Mouse (Mus musculus): ENCODE measurements around the gene Zfp366.
"Not testable (repeated sequence)": the region's sequence is repeated elsewhere in the genome, so short reads cannot be mapped to it uniquely, and the experiment has no call there.

The Zfp366 gene

DNA sequence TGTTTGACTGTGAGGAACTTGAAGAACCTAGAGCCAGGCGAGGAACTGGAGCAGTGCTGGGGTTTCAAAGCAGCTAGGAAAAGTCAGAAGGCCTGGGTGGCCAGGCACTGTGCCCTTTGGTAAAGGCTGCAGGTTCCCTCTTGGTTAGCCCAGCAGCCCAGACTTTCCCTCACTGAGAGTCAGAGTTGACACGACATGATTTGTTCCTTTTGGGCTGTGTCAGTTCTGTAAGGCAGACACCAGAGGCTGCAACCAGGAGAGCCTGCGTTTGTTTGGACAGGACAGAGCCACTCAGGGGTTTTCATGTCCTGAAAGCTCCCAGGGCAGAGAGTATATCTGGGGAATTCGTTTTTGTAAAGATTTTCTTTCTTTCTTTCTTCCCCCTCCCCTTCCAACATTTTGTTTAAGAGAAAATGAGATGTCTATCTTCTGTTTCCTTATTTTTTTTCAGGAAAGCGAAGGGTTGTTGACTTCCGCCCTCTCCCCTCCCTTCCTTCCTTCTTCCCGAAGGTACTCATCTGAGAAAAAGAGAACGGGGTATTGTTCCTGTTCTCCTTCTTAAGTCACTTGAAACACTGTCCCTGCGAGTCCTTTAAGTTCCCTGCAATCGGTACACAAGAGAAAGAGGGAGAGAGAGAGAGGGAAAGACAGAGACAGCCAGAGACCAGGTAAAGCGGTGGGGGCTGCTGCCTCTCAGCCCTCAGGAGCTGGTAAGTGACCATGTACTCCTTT is at the start of gene Zfp366:
TSS of gene Zfp366 (plus strand) at position 669 of the 732 bp plus-strand sequence.
- no peak for DNase-seq

DNA sequence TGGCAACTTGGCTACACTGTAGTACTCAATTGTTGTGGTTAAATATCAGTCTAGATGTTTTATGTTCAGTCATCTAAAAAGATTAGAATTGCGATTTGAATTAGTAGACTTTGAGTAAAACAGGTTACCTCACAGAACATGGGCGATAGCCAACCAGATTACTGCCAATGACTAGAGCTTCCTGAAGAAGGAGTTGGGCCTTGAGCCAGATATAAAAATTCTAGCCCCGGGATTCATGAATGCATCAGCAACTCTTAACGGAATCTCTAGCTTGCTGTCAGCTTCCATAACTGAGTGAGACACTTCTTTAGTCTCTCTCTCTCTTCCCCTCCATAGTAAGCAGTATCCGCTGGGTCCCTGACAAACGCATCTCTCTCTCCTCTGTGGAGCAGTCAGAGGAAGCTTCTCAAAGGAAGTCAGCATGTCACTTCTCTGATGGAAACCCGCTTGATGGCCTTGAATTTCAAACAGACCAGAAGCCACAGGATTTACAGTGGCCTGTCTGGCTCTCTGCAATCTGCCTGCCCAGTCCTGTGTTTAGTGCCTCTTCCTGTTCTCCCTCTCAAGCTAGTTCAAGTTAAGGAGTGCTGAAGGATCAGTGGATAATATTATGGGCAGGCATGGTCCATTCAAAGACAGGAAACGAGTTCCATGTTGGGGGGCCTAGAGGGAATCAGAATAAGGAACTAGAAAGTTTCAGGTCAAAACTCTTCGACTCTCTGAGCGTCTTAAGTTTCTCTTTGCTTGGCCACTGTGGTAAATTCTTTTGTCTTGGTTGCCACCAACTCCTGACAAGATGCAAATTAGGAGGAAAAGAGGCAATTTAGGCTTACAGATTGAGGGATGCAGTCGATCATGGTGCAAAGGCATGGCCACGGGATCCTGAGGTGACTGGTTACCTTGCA is 46.0 kb upstream of the Zfp366 start:
- DNase-seq, result no peak

DNA sequence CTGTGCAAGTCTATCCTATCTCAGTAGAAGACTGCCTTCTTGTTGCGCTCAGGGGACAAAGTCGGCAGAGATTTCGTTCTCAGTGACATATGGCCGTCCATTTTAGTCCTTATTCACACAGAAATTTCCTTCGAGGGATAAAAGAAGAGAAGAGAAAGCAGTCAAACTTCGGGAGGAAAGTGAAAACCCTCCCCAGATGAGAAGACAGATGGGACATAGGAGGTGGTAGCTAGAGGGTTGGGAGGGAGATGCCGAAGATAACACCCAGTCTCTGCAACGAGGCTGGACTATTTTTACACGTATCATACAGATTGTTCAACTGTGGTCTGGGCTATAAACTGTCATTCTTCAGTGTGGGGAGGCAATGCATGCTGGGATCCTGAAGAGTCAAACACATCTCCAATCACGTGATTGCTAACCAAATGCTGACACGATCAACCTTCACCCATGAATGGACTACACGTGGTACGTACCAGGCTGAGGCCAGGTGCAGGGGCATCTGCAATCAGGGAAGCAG is 38.2 kb upstream of the Zfp366 start:
- peak; percentile 81 for DNase-seq

DNA sequence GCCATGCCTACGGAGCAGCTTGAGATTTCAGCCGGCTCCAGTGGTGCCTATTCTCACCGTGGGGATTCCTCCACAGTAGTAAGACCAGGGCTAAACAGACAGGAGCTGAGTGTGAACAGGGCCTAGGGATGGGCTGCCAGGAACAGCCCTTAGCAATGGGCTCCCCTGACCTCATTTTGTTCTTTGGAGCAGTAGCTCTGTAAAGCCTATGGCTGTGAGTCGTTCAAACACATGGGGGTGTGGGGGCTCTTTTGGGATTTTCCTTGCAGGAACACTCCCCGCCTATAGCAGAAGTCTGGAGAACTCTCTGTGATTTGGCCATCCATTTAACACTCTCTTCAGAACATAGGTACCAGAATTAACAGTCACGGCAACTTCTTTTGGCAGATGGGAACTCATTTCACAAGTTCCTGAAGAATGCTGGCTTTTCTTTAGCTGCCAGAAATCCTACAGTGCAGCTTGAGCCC is 36.9 kb upstream of the Zfp366 start:
- peak; percentile 80 for DNase-seq

DNA sequence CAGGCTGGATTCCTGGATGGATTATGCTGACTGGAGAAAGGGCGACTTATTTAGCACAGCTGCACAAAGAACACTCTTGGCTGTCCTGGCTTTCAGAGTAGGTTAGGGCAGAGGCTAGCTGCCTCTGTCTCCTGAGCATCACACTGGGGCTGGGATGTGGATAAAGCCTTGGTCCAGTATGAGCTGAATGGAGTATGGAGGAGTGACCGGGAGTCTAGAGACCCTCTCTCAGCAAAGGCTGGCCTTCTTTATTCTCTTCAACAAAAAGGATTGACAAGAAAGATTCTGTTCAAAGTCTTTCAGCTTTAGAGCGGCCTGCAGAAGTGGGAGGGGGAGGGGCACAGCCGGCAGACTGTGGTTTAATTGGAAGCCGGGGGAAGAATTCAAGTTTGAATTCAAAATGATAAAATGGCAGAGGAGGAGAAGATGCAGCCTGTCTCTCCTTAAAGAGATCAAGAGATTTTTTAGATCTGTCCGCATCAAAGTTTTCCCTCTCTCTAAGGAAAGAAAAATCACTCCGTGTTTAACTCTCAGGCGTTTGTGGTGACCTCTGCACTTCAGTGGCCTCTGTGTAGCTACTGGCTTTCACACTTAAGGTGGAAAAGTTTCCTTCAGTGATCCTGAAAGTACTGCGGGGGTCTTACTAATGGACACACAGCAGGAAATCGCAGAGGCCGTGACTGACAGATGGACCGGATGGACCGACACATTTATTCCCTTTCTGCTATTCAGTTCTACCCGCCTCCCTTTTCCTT is 34.9 kb upstream of the Zfp366 start:
- no peak for DNase-seq

DNA sequence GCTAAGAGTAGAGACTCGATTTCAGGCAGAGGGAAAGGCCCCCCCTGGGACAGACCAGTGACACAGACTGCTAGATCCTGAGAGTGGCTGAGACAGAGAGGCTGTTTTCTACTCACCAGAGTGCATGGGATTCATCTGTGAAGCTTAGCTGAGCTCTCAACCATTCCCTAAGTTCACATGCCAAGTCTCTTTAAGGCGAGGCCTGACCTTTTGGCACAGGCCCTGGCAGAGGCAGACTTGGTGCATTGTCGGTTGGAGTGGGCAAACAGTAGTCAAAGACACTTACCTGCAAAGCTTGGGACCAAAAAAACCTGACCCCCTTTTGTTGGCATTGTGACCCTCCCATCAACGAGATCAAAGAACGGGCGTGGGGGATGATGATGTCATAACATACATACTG is 34.0 kb upstream of the Zfp366 start:
- DNase-seq, result no peak

DNA sequence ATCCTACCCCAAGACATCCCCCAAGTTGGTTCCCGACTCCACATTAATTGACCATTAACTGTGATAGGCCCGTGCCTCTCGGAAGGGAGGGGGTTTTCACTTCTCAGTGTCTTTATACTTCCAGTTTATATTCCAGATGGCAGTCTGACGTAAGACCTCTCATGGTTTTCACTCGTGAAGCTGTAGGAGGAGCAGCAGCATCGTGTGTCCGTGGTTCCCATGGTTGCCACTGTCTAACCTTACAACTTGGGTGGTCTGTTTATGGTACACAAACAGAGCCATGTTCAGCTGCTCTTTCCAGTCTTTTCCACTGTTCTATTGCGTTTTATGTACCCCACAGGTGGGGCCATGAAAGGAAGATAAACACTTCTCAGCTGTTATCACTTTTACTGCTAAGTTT is 33.5 kb upstream of the Zfp366 start:
- peak; percentile 43 for DNase-seq

DNA sequence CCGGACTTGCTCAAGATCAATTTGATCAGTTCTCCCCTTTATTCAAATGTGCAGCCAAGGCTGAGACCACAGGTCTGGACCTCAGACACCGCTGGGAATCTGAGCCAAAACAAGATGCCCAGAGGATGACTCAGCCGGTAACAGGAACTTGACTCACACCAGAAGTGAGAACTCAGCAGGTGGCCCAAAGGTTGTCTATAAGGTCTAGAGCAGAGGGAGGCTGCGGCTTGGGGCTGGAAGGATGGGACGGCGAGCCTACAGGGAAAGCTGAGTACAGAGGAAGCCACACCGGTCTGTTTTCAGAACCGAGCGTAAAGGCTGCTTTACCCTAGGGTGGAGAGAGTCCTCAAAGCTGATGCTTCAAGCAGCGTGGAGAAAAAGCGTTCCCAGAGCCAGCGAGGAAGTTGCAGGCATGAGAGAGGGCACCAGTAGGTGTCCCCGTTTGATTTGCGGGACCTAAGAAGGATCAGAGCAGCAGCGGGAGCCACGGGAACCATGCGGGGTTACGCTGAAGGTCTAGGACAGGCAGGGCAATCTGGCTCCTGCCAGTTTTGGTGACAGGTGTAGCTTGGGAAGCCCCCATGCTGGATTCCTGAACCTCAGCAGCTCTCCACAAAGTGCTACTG is 32.2 kb upstream of the Zfp366 start:
- DNase-seq, result no peak

DNA sequence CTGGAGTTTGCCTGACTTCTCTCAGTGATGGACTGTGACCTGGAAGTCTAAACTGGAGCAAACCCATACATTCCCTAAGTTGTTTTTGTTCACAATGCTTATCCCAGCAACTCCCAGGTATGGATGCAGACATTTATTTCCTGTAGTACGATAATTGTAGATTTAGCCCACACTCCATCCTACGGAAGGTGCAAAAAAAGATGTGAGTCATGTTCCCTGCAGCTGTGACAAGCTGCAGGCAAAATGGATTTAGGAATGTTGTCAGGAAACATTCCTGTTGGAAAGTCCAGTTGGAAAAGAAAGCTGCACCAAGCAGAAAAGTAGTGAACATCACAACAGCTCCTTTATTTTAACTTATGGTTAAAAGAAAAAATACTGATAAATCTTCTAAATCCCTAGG is 26.9 kb upstream of the Zfp366 start:
- DNase-seq, result peak; percentile 45

DNA sequence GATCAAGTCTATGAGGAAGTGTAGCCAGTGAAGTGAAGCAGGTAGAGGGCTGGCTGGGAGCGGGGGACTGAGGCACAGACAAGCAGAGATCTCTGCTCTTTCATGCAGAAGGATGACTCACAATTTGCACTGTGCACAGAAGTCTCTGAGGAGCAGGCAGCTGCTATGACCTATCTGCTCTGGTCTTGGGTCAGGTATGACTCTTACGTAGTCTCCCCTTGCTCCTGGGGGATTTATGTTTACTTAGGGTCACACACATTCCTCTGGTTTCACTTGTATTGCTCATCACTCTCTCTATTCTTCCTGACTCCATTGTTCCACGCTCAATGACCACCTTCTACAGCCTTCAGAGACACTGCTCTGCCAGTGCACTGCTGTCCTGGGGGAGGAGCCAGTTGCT is 25.9 kb upstream of the Zfp366 start:
- DNase-seq, result no peak

DNA sequence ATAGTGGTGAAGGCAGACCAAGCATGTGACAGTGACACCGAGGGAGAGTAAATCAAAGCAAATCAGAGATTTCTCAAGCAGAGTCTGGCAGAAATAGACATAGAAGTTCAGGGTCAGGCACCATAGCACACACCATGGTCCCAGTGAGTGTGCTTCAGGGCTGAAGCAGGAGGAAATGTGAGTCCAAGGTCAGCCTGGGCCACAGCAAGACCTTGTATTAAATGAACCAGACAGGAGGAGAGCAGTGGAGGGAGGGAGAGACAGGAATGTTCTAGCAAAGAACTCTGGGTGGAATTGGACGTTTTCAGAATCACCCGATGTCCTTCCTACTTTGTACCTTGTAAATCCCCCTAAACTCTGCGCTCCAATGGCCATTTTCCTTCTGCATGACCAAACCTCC is 21.6 kb upstream of the Zfp366 start:
- DNase-seq, result no peak

DNA sequence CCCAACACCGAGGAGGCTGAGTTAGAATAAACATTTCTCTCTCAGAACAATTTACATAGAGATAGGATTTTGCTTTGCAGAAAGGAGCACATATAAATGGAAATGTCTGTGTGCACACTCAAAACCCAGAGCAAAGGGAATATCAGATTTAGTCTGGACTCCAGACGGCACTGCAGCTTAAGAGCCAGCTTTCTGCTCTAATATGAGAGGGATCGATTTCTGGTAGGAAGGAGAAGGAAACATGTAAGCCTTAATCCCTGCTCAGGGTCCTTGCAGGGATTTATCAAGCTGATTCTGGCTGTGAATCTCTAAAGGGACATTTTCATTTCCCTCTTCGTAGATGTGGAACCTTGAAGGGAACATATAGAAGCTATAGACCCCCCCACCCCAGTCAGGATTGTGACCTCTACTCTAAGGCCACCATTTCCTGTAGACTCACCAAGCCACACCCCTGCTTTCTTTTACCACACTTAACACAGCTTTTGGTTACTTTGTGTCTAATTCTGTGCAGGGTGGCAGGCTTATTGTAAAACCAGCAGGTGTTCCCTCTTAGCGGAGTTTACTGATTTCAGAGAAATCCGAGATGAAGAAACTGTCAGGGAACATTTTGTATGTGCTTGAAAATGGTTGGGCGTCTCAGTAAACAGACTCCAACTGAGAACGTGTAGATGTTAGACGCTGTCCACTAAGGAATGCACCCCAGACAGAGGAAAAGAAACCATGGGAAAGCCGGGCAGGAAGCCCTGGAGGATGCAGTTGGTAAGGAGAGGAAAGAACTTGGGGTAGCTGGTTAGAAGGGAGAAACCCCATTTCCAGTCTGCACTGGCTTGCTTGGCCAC is 20.9 kb upstream of the Zfp366 start:
- DNase-seq, result no peak

DNA sequence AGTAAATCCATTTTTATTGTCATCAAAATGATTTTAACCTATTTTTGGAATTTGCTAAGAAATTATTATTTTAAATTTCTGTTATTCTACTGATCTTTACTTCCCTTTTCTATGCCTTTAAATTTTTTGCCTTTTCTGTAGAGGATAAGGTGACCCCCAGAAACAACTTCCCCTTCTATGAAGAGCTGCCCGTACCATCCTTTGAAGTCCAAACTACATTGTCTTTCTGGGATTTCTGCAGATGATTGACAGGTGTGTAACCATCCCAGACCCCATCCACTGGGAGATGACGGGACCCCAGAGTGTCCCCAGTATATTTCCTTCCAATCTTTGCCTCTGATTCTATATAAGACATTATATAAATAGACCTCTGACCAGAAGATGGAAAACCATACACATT is 20.3 kb upstream of the Zfp366 start:
- DNase-seq, result no peak

DNA sequence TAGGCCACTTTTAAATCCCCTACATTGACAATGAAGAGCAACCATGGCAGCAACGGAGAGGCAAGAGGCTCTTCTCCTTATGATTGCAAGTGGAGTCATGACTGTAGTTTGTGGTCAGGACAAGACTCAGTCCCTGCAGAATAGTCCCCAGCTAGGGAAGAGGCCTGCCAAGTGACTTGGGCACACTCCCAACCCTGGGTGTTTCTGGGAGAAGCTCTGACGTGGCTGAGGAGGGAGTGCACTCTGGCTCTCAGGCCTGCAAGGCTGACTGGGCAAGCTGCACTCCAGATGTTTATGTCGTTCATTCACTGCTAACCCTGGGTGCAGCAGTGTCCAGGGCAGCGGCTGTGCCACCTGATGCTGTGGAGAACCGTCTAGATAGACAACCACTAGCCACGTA is 15.2 kb upstream of the Zfp366 start:
- no peak for DNase-seq

DNA sequence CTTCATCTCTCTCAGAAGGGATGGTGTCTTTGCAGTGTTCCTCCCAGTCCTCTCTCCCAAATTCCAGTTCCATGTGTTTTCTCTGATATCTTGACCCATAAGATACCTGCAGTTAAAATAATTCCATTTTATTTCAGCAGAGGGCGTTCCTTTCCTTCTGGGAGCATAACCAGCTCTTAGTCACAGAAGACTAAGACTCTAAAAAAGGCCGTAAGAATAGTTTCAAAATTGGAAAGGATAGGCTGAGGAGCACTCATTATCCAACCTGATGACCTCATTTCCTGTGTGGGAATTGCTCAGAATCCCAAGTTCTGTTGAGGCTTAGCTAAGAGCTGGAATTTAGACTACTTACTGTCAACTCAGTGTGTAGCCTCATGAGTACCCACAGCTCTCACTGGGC is 14.3 kb upstream of the Zfp366 start:
- no peak for DNase-seq

DNA sequence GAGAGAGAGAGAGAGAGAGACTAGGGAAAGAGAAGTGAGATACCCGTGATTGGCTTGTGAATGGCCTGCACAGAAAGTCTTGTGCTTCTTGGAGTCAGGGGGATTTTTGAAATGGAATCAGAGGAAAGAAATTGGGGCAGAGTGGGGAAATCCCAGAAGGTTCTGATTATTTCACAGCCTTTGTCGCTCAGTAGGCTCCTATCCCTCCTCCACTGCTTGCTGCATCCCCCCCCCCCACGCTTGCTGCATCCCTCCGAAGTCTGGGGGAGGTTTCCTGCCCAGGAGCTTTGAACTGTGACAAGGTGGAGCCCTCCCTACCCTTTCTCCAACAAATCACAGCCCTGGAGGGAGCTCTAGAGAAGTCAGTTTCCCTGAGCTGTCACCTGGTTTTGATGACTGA is 10.8 kb upstream of the Zfp366 start:
- DNase-seq, result no peak

DNA sequence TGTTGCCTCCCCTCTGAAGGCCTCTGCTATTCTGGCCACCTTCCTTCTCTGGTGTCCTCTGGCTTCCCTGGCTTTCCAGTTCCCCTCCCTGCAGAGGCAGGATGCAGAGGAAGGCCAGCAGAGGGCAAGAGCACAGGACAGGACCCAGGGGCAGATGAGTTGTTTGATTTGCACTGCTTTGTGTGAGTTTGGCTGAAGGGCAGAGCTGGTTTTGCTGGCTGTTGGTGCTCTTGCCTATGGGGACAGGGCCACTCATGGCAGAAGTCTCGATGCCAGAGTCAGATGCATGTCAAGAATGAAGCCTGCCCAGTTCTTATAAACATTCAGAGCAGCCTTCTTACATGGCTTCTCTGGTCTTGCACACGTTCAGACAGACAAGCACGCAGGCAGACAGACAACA is 1.8 kb upstream of the Zfp366 start:
- DNase-seq, result not testable (repeated sequence)

DNA sequence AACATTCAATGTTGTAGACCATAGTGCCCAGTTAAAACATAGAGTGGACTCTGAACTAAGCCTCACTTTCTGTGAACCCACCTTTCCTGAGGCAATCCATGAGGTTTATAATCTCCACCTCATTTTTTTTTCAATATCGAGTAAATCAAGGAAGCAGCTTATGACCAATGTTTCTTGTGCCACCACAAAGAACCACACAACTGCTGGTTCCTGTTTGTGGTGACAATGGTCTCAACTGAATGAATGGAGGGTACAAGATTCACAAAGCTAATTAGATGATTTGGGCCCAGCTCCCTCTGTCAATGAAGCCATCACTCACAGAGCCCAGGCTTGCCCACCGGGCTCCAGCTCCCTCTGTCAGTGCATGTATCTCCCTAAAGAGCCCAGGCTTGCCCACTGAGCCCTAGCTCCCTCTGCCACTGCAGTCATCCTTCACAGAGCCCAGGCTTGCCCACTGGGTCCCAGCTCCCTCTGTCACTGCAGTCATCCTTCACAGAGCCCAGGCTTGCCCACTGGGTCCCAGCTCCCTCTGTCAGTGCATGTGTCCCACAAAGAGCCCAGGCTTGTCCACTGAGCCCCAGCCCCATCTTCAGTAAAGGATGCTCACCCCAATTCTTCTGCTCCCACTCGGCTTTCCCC is 1.2 kb upstream of the Zfp366 start:
- no peak for DNase-seq

DNA sequence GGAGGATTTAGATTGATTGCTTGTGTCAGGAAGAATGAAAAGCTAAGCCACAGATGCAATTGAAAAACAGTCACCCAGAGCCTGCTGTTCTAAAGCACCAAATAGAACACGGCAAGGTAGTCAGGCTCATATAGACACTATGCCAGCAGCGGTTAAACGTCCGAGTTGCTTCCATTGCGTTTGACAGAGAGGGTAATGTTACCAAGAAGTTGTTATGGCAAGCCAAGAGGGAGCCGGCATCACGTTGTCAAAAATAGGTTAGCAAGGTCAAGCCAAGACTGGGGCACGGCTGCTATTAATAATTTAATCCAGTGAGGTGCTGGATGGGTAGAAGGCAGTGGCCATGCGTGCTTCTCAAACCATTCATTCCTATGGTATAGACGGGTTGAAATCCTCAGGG is 950 bp downstream of the Zfp366 start:
- DNase-seq, result no peak

DNA sequence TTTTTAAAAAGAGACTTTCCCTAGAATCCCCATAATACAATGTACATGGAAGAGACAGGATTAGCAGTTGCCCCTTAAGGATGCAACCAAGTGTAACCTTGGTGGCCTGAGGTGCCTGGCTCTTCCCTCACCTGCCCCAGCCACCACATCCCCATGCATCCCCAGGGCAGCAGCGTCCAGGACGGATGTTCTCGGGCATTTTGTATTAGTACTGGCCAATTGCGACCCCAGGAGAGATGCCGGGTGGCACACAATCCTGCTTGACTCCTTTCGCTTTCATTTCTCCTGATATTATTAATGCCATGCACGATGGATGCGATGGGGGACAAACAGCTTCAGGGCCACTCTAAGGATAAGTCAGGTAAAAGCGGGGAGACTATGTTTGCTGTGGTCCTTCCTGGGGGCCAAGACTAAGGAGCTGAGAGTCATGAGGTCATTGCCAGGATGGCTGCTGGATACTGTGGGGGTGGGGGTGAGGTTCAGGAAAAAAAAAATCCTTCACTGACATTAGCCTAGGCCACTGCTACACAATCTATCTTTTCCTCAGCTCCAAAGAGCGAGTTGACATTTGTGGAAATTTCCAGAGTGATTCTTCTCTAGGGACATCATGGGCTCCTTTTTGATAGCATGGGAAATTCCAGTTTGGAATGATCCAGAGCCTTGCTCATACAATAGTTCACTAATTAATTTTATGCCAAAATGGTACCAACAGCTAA is 1.7 kb downstream of the Zfp366 start:
- DNase-seq, result no peak

DNA sequence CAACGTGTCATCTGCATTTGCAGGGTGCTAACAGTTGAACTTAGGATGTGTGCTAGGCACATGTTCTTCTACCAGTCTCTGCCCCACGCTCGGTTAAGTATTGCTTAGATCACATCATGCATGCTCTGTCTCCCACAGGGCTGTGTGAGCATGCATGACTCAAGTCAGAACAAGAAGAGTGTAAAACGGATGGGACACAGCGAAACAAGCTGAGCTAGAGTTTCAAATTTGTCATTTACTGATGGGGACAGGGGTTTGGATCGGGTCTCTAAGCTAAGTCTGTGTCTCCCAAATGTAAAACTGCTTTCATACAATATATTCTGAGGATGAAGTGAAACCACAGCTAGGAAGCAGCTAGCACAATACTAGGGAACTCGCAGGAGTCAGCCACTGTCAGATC is 2.2 kb downstream of the Zfp366 start:
- DNase-seq, result no peak

All from right cerebral cortex, adult 18-20 months (tissue).